Mouse (Mus musculus): ENCODE measurements around the gene Tns1. TPM values are rescaled to one million over a fixed set of nuclear protein-coding genes. Genes with fewer than 3 reads are reported as not detected.

The Tns1 gene
- total RNA-seq, 2 experiments from 2014 or later = 389 to 450 TPM

DNA sequence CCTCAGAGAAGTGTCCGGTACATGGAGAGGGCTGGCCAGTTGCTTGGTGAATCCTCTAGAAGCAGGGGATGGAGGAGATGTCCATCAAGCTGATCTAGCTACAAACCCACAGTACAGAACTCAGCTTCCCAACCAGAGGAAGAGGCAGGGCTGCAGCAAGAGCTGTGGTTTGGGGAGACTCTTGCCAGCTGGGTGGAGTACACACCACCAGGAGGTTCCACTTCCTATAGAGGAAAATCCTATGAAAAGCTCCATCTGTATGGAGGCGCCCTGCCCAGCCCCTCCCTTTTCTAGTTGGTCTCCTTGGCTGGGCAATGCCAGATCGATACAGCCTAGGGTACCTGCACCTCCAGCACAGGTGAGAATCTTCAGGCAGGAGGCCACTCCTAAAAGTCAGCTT is 57.7 kb downstream of the Tns1 start:
- no peak for DNase-seq (ENCODE audit: low spot score in 2 of 2)

DNA sequence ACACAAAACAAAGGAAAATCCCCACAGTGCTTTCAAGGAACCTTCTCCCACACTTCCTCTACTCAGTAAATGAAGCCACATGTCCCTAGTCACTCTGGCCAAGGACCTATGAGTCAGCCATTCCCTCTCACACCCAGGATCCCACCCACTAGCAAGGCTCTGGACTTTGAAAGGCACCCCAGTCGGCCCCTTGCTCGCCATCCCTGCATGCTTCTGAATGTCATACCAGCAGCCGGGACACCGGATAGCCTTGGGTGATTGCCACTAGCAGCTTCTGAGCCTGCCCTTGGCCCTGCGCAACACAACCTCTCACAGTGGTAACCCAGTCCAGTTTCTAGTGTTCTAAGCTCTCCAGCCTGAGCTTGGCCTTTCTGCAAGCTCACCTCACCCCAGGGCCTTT is 58.2 kb downstream of the Tns1 start:
- peak; percentile 58 to 60 for DNase-seq (ENCODE audit: low spot score in 2 of 2)

DNA sequence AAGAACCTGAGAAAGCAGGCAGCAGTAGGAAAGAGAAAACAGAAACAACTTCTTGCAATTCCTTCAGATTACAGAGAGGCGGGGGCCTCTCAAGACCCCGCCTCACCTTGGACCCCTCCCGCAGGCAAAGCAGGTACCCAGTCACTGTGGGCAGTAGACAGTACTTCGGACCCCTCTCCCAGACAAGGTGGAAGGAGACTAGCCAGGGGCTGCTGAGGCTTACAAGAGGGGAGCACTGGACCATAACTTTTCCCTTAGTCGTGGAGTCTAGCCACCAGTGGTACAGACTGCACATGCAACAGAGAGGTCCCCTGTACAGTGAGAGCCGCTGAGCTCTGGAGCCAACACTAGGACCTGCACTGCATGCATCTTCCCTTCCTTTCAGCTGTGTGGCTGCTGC is 64.2 kb downstream of the Tns1 start:
- no peak for DNase-seq (ENCODE audit: low spot score in 2 of 2)

DNA sequence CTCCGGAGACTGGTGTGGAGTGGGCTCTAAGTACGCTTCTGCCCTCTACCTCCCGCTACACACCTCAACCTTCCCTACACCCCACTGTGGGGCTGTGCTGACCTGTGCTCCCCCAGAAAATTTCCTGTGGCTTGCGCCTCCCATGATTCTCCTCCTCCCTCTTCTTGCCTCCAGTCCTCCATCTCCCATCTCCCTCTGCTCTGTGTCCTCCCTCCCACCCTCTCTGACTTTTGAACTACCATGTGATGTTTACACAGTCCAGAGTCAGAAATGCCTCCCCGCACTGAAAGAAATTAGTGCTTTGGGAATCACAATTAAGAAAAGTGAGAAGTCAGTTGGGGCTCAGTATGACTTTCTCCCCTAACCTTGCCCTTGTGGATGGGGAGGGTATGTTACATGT is 64.7 kb downstream of the Tns1 start:
- no peak for DNase-seq (ENCODE audit: low spot score in 2 of 2)

DNA sequence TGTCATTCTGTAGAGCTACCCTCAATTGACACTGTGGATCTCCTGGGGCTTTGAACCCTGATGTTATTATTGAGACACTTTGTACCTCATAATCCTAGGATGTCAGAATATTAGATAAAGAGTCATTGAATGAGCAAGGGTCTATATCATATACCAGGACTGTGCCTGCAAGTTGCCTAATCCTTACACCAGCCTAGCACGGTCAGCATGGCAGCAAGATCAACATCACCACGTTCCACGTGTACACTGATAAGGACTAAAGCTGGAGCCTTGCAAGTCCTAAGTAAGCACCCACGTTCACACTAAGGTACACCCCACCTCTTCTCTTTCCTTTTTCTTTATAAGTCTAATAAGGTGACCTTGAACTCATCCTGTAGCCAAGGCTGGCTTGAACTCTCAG is 65.5 kb downstream of the Tns1 start:
- DNase-seq (ENCODE audit: low spot score in 2 of 2) = no peak

GRCm38 (mm10) chr1:74058309-74058708 is 65.9 kb downstream of the Tns1 start:
- DNase-seq (ENCODE audit: low spot score in 2 of 2) = no peak

DNA sequence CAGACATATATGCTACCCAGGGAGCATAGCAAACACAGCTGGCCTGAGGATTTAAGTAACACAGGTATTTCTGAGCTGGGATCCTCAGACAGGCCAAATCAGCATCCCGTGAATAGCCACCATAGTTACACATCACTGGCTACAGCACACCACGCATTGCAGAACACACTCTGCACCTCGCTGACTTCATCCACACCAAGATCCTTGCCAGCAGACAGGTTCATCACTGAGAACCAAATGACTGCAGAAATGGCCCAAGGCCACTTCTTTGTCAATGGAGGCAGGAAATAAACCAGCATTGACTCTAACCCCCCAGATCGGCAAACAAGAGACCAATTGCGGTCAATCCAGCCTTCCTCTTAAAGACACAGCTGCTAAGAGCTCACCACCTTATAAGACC is 66.7 kb downstream of the Tns1 start:
- no peak for DNase-seq (ENCODE audit: low spot score in 2 of 2)

DNA sequence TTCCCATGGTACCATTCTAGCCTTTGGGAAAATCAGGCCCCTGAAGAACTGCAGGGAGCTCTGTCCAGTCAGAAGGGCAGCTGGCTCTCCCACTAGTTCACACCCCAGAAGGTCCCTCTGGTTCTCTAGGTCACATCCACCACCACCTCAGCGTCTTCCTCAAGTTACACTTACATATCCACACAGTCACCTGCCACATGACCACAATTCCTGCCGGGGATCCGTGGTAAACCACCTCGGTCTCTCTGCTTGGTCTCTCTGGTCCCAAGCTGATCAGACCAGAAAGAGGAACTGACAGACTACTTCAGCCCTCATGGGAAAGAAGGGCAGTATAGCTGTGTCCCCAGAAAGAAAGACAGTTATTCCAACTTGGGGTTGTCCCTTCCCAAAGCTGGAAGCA is 68.7 kb downstream of the Tns1 start:
- no peak for DNase-seq (ENCODE audit: low spot score in 2 of 2)

GRCm38 (mm10) chr1:74054471-74054870 is 69.8 kb downstream of the Tns1 start:
- no peak for DNase-seq (ENCODE audit: low spot score in 2 of 2)

DNA sequence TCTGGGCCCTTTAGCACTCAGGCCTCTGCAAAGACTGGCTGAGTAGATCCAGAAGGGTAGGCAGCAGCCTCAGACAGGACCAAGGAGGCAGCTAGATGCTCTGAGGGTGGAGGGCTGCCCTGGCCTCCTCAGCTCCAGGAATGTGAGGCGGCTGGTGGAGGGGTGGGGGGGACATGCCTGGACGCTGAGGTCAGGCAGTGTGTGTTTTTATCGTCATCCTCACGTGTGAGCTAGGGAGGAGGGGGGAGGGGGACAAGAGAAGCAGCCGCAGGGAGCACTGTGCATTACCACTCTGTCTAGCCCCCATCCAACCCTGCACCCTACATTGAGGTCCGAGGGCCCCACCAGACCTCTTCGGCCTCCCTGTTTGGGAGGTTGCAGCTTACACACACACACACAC is 70.2 kb downstream of the Tns1 start:
- DNase-seq (ENCODE audit: low spot score in 2 of 2) = no peak

- DNase-seq (ENCODE audit: low spot score in 2 of 2) = no peak
Observed at GRCm38 (mm10) chr1:74053068-74053467, 71.2 kb downstream of the Tns1 start.

DNA sequence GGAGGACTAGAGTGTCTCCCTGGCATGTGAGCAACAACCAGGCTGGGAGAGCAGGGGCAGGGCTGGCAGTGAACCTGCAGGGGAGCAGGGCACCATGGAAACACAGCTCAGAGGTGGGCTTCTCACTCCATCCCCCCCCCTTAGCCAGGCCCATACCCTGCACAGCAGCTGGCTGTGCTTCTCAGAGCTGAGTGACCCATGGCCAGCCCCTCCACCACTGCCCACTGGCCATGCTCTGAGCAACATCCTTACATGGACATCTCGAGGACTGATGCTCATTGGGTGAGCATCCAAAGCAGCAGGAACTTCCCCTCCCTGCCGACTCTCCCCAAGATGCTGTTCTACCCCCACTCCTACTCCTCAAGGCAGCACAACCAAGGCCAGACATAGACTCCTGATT is 72.9 kb downstream of the Tns1 start:
- DNase-seq (ENCODE audit: low spot score in 2 of 2) = peak in 1 of 2 experiments; percentile 20

DNA sequence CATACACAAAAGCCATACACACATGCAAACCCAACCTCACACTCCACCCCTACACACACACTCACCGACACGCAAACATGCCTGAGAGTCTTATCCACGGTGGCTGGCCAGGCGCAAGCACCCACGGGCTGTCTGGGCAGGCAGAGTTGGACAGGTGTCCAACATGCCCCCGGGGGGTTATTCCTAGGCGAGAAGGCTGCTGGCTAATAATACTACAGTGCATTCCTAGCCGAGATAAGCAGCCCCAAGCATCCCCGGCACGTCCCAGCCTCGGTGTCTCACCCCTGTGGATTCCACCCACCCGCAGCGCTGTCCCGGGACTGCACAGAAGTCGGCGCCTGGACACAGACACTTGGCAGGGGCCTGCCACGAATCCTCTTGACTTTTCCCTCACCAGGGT is 74.8 kb downstream of the Tns1 start:
- DNase-seq (ENCODE audit: low spot score in 2 of 2) = peak in 1 of 2 experiments; percentile 22

GRCm38 (mm10) chr1:74047722-74048121 is 76.5 kb downstream of the Tns1 start:
- no peak for DNase-seq (ENCODE audit: low spot score in 2 of 2)

- no peak for DNase-seq (ENCODE audit: low spot score in 2 of 2)
Observed at GRCm38 (mm10) chr1:74047311-74047710, 76.9 kb downstream of the Tns1 start.

DNA sequence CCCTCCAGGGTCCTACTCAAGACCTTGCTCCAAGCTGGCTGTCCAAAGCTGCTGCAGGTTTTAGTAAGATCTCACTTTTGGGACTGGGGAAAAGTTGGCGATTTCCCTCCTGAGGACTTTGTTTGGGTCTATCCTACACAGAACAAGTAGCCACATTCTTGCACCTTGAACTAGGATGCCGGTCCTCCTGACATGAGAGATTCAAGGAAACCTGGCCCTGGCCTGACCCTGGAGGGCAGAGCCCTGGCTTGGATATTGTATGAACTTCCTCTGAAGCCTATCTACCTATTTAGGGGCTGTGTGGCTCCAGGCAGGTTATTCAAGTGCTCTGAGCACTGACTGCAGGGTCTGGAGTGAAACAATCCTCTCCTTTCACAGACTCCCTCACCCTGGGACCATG is 79.2 kb downstream of the Tns1 start:
- no peak for DNase-seq (ENCODE audit: low spot score in 2 of 2)

DNA sequence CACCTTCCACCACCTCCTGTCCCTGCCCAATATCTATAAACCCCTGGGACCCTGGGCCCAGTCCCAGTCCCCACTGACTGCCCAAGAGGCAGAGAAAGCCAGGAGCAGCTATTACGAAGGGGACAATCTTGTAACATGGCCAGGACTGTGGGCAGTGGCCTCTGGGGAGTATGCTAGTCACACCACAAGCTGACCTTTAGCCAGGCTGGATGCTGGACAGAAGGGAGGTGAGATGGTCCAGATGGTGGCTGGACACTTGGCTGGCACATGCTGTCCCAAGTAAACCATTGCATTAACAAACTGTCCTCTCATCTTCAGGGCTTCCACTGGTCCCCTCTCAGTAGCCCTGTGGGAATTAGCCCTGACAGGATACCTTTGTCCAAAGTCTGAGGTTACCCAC is 79.8 kb downstream of the Tns1 start:
- no peak for DNase-seq (ENCODE audit: low spot score in 2 of 2)

DNA sequence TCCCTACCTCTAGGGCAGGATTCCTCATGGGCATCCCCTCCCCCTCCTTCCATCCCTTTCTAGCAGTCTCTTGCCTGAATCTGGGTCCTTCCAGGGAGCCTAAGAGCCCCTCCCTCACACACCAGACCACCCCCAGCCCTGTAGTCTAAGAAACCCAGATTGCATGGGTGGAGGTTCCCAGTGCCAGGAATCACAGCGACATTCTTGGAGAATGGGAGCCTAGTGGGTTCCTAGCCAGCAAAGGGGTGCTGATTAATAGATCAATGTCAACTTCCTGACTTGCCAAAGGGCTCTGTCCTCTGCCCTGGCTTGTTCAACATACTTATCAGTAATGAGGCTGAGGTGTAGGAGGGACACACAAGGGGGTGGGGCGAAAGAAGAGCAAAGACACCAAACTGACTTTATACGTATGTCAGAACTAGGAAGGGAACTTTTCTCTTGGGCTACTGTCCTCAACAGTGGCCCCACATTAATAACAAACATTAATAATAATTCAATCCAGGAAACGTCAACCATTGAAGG is 80.6 kb downstream of the Tns1 start:
- DNase-seq (ENCODE audit: low spot score in 2 of 2) = no peak

DNA sequence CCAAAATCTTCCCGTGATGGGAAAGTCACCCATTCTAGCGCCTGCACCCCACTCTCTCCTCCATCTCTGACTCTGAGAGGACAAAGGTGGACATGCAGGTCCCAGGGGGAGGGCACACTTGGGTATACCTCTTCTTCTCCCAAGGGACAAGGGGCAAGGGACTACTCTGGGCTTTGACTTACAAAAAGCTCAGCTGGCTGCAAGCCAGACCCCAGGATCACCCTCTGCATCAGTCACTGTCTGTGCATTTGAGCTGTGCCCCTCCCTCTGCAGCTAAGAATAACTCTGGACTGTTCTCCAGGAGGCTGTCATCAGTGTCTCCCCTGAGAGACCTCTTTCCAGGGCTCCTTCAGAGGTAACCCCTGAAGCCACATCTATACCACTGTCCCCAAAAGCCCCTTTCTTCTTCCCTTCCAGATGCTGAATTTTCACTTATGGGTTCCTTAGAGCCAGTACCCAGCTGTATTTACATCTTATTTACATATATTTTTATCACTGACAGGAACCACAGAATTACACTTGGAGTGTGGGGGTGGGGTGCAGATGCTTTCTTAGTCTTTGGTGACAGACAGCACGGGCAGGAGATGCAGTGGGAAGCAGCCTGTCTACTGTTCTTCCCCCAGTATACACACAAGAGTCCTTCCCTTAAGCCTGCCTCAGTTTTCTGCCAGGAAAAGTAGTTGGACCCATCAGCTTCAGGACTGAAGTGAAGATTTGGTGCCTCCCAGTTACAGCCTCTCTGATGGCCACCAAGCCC is 81.4 kb downstream of the Tns1 start:
- peak in 1 of 2 experiments; percentile 16 for DNase-seq (ENCODE audit: low spot score in 2 of 2)

DNA sequence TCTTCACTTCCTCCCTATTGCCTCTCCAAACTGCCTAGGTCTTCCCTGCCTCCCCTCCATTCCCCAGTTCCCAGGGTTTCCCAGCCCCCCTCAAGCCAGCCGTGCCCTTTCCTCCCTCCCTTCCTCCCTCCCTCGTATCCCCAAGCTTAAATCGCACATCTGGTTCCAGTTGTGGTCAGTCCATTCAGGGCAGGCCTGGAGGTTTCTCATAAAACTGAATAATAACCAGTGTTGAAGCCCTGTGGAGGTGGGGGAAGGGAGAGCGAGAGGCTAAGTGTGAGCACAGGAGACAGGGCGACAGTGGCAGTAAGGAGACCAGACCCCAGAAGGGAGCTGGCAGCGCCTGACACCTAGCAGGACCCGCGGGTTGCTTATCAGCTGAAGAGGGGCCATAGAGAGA is 82.6 kb downstream of the Tns1 start:
- DNase-seq (ENCODE audit: low spot score in 2 of 2) = no peak

DNA sequence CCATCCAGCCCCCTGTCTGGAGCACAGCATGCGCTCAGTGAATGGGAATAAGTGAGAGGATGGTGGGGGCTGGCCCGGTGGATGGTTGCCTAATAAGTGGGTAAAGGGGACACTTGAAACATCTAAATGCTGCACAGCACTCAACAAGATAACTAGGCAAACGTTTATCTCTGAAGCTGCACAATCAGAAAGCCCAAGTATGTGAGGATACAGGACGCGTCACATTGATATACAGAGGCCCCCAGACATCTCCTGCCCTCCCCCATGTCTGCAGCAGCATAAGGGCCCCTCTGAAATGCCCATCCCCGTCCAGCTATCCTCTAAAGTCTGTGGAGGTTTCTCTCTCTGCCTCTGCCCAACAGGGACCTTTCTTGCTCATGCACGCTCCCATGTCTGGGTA is 83.1 kb downstream of the Tns1 start:
- DNase-seq (ENCODE audit: low spot score in 2 of 2) = no peak

- peak; percentile 76 to 77 for DNase-seq (ENCODE audit: low spot score in 2 of 2)
Observed at GRCm38 (mm10) chr1:74036560-74037390, 87.5 kb downstream of the Tns1 start.

Data from adrenal gland, adult 18-20 months (tissue).